In genomic region chr5:112210104-112210503, GRCm38 (mm10) we compare ENCODE assay signal across 8 mouse cellular contexts. TPM values are rescaled to one million over a fixed set of nuclear protein-coding genes. Genes with fewer than 3 reads are reported as not detected.
A peak's percentile ranks its signal among the peaks of the same experiment; 100 is the strongest.
DNase-seq lines count a peak whose midpoint lies in the region; ATAC-seq and TF ChIP-seq lines count a peak whose summit lies in the region.

No protein-coding gene starts in this region.

- H3K27me3 ChIP-seq in MEL (ENCODE audit: control insufficient read depth in 1 of 2, insufficient read depth in 2 of 2, low read length in 2 of 2), result no peaks in the 10 kb centered on the region

- no peaks in the 10 kb centered on the region for H3K4me1 ChIP-seq in MEL (ENCODE audit: control insufficient read depth in 1 of 2, insufficient read depth in 2 of 2, low read length in 2 of 2)

- peak; percentile 75 to 96 (median 95) for TF ChIP-seq CTCF in MEL (IDR thresholded peaks at IDR 0.05 in 2 of 3, conservative IDR thresholded peaks at IDR 0.05 in 1 of 3; ENCODE audit: control insufficient read depth in 1 of 3, insufficient read depth in 1 of 3, low read depth in 2 of 3, low read length in 3 of 3, poor library complexity in 1 of 3, severe bottlenecking in 1 of 3)

- H3K9me3 ChIP-seq in MEL (replicated peaks; ENCODE audit: insufficient read depth, low read length), result no peaks in the 10 kb centered on the region

- peak; percentile 67 for DNase-seq in layer of hippocampus, adult 11-12 months (ENCODE audit: low spot score)
- DNase-seq in layer of hippocampus, adult 9-10 months (ENCODE audit: low spot score), result no peak
- peak; percentile 52 for DNase-seq in MEL (ENCODE audit: low read depth, low spot score)
- DNase-seq in brain, adult 2 months (ENCODE audit: low read depth, low spot score), result peak; percentile 71
- peak; percentile 76 for DNase-seq in forelimb bud, embryonic 11.5 days (ENCODE audit: low read depth, low spot score)
- peak; percentile 57 to 72 for DNase-seq in left cerebral cortex, postnatal 25 days (ENCODE audit: low spot score in 2 of 2)
- peak; percentile 74 for DNase-seq in naive thymus-derived CD4-positive, alpha-beta T cell, adult 2 months (ENCODE audit: low read depth)

- no peak overlapping the region for H3K4me3 ChIP-seq in MEL (ENCODE audit: control insufficient read depth in 1 of 2, insufficient read depth in 1 of 2, low read depth in 2 of 2, low read length in 2 of 2)

- peak; percentile 64 for TF ChIP-seq RAD21 in MEL (IDR thresholded peaks at IDR 0.05; ENCODE audit: low read depth, low read length)

- no peak for TF ChIP-seq EP300 in MEL (IDR thresholded peaks at IDR 0.05; ENCODE audit: low read depth in 1 of 2, low read length in 2 of 2)

- no peak overlapping the region for H3K9ac ChIP-seq in MEL (ENCODE audit: control insufficient read depth, low read depth, low read length, poor library complexity, severe bottlenecking)

- intact Hi-C loops in left cerebral cortex, postnatal 25 days (cut with DNase I), result loop anchor here (2.0 kb wide), 1 partner anchor 799 kb away; no protein-coding TSS in a partner anchor

- H3K36me3 ChIP-seq in MEL (ENCODE audit: control insufficient read depth in 1 of 2, insufficient read depth in 2 of 2, low read length in 2 of 2), result no peaks in the 10 kb centered on the region

- H3K27ac ChIP-seq in MEL (ENCODE audit: control insufficient read depth, low read depth, low read length), result no peak overlapping the region

- no peak for ATAC-seq in activated CD4-positive, CD25-positive, alpha-beta regulatory T cell, adult 4 months

- no peaks in the 10 kb centered on the region for H3K79me2 ChIP-seq in MEL (ENCODE audit: control insufficient read depth, insufficient read depth, low read length, poor library complexity)

- TF ChIP-seq POLR2A in MEL (IDR thresholded peaks at IDR 0.05; ENCODE audit: control insufficient read depth in 1 of 2, insufficient read depth in 1 of 2, low read depth in 1 of 2, low read length in 2 of 2, poor library complexity in 1 of 2), result no peak

TF ChIP-seq in MEL, 35 proteins besides CTCF, POLR2A, EP300 and RAD21:
- TF ChIP-seq ETS1 (IDR thresholded peaks at IDR 0.05; ENCODE audit: low read depth, low read length) (no peak), USF2 (IDR thresholded peaks at IDR 0.05; ENCODE audit: borderline replicate concordance in 1 of 2, insufficient read depth in 1 of 2, low read depth in 1 of 2, low read length in 2 of 2) (no peak), HCFC1 (IDR thresholded peaks at IDR 0.05; ENCODE audit: low read depth, low read length) (no peak), ZC3H11A (IDR thresholded peaks at IDR 0.05; ENCODE audit: low read depth, low read length) (peak; percentile 41), SMC3 (IDR thresholded peaks at IDR 0.05; ENCODE audit: low read depth, low read length) (peak; percentile 65)

RNA-seq across cellular contexts. Expression of gene Cryba4, which starts 42.2 kb away (rescaled TPM):
- 0.29 and 0.39 TPM in 2 replicates for total RNA-seq in MEL (2012; rRNA removed)
- polyA plus RNA-seq in MEL (2012; ENCODE audit: insufficient read depth in 1 of 2, insufficient read length in 2 of 2, low read depth in 1 of 2, low replicate concordance in 2 of 2, missing spikeins in 1 of 2), result under 1 TPM in 1 of 2 experiments, not detected in 1; 0.77 TPM
- total RNA-seq in left cerebral cortex, postnatal 25 days (2021), result 1 to 10 TPM in 1 of 2 experiments, under 1 TPM in 1; 0.78 to 1.0 TPM
- polyA plus RNA-seq in activated CD4-positive, CD25-positive, alpha-beta regulatory T cell, adult 4 months (2017; shearing (Covaris generic)), result not detected

RNA-seq across cellular contexts. Expression of gene Crybb1, which starts 45.5 kb away (rescaled TPM):
- total RNA-seq in MEL (2012; rRNA removed), result 0.27 TPM in 1 of 2 replicates, not detected in the other
- polyA plus RNA-seq in MEL (2012; ENCODE audit: insufficient read depth in 1 of 2, insufficient read length in 2 of 2, low read depth in 1 of 2, low replicate concordance in 2 of 2, missing spikeins in 1 of 2), result under 1 TPM in 1 of 2 experiments, not detected in 1; 0.24 TPM
- 1 to 10 TPM; 7.7 to 9.9 TPM for total RNA-seq in left cerebral cortex, postnatal 25 days (2021)
- not detected for polyA plus RNA-seq in activated CD4-positive, CD25-positive, alpha-beta regulatory T cell, adult 4 months (2017; shearing (Covaris generic))
